In the genomic region with DNA sequence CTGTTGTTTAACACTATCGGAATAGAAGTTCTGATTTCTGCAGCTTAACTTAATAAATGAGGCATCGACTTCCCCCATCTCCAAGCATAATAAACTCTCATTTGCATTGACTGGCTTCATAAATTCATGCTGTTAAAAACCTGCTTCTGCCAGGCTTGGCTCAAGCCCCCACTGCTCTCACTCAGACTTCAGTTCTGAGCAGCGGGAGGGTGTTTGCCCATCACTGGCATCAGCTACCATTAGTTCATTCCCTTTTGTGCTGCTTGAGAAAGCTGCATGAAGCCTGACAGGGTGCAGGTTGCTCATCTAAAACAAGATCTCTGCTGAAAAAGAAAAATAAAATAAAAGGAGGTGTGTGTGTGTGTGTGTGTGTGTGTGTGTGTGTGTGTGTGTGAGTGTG, we compare ENCODE assay signal across 19 mouse cellular contexts.
DNase-seq lines count a peak whose midpoint lies in the region; ATAC-seq and TF ChIP-seq lines count a peak whose summit lies in the region.
"Had no signal": no experiment of that assay in that cellular context is flagged by ENCODE, and none has a peak within 500 bp of the region (broad histone marks: within the 10 kb centered on the region; RNA-seq: fewer than 3 reads in every experiment).

No protein-coding gene starts in this region.

- 17% methylated on average over 3 of the region's 3 CpGs for WGBS in forebrain, embryonic 15.5 days
- WGBS in forebrain, embryonic 11.5 days: 53% methylated on average over 3 of the region's 3 CpGs
- WGBS in cerebellum, adult 2 months: 19% methylated on average over 3 of the region's 3 CpGs
- WGBS in neural tube, embryonic 15.5 days: 47% methylated on average over 3 of the region's 3 CpGs

- H3K4me3 ChIP-seq in forebrain, embryonic 15.5 days: no peak overlapping the region
- H3K4me3 ChIP-seq in forebrain, embryonic 11.5 days (ENCODE audit: low read depth, low read length): no peak overlapping the region
- H3K4me3 ChIP-seq in cerebellum, adult 2 months (replicated peaks; ENCODE audit: insufficient read depth, low read depth, low read length): no peak overlapping the region
- H3K4me3 ChIP-seq in neural tube, embryonic 15.5 days (replicated peaks): no peak overlapping the region
- H3K4me3 ChIP-seq: embryonic facial prominence, embryonic 15.5 days; hindbrain, embryonic 15.5 days; limb, embryonic 15.5 days; neural tube, embryonic 12.5 days had no signal

- no peak for TF ChIP-seq CTCF in brain, embryonic 14.5 days (IDR thresholded peaks at IDR 0.05; ENCODE audit: borderline replicate concordance, extremely low read depth, insufficient read depth, insufficient read length)
- TF ChIP-seq CTCF in cerebellum, adult 2 months (IDR thresholded peaks at IDR 0.05; ENCODE audit: borderline replicate concordance, insufficient read depth, low read depth, low read length): no peak

- H3K4me1 ChIP-seq in forebrain, embryonic 15.5 days: peaks cover 14% of the 10 kb centered on the region
- H3K4me1 ChIP-seq in forebrain, embryonic 11.5 days (replicated peaks; ENCODE audit: control insufficient read depth, insufficient read depth, low read length): no peaks in the 10 kb centered on the region
- peaks cover 11% of the 10 kb centered on the region; the same call in 1 of the 2 replicates for H3K4me1 ChIP-seq in cerebellum, adult 2 months (ENCODE audit: control insufficient read depth, insufficient read depth, low read length)
- 0 out of 2 replicates have a peak, but pooled peaks cover 3% of the 10 kb centered on the region for H3K4me1 ChIP-seq in neural tube, embryonic 15.5 days
- H3K4me1 ChIP-seq: embryonic facial prominence, embryonic 15.5 days; limb, embryonic 15.5 days; neural tube, embryonic 12.5 days had no signal

- peak; percentile 86 for ATAC-seq in forebrain, embryonic 15.5 days (replicated peaks)
- ATAC-seq in forebrain, embryonic 11.5 days (replicated peaks; ENCODE audit: low FRiP score): no peak
- ATAC-seq in neural tube, embryonic 15.5 days (ENCODE audit: low FRiP score): no peak
- ATAC-seq: lung, postnatal 0 days had no signal

- H3K36me3 ChIP-seq in forebrain, embryonic 15.5 days: no peaks in the 10 kb centered on the region
- no peaks in the 10 kb centered on the region for H3K36me3 ChIP-seq in forebrain, embryonic 11.5 days (ENCODE audit: control insufficient read depth, insufficient read depth, low read length)
- no peaks in the 10 kb centered on the region for H3K36me3 ChIP-seq in neural tube, embryonic 15.5 days
- H3K36me3 ChIP-seq: embryonic facial prominence, embryonic 15.5 days; hindbrain, embryonic 15.5 days; limb, embryonic 15.5 days; neural tube, embryonic 12.5 days had no signal

- no peak overlapping the region for H3K4me2 ChIP-seq in forebrain, embryonic 15.5 days (replicated peaks)
- no peak overlapping the region for H3K4me2 ChIP-seq in forebrain, embryonic 11.5 days (ENCODE audit: low read depth, low read length, severe bottlenecking)
- no peak overlapping the region for H3K4me2 ChIP-seq in neural tube, embryonic 15.5 days
- H3K4me2 ChIP-seq: embryonic facial prominence, embryonic 15.5 days; heart, embryonic 11.5 days; hindbrain, embryonic 15.5 days; limb, embryonic 15.5 days; neural tube, embryonic 12.5 days had no signal

- H3K9me3 ChIP-seq in forebrain, embryonic 15.5 days: no peaks in the 10 kb centered on the region
- no peaks in the 10 kb centered on the region for H3K9me3 ChIP-seq in forebrain, embryonic 11.5 days (ENCODE audit: control insufficient read depth, low read length)
- no peaks in the 10 kb centered on the region for H3K9me3 ChIP-seq in neural tube, embryonic 15.5 days (replicated peaks)
- H3K9me3 ChIP-seq: embryonic facial prominence, embryonic 15.5 days; hindbrain, embryonic 15.5 days; limb, embryonic 15.5 days; neural tube, embryonic 12.5 days had no signal

- no peak overlapping the region for H3K9ac ChIP-seq in forebrain, embryonic 15.5 days (replicated peaks)
- H3K9ac ChIP-seq in forebrain, embryonic 11.5 days (ENCODE audit: low read length): no peak overlapping the region
- no peak overlapping the region for H3K9ac ChIP-seq in neural tube, embryonic 15.5 days (replicated peaks)
- H3K9ac ChIP-seq: embryonic facial prominence, embryonic 15.5 days; hindbrain, embryonic 15.5 days; limb, embryonic 15.5 days; neural tube, embryonic 12.5 days had no signal

- no peak for TF ChIP-seq POLR2A in brain, embryonic 14.5 days (IDR thresholded peaks at IDR 0.05; ENCODE audit: borderline replicate concordance, extremely low read depth, insufficient read depth, insufficient read length, poor library complexity, severe bottlenecking)
- no peak for TF ChIP-seq POLR2A in cerebellum, adult 2 months (IDR thresholded peaks at IDR 0.05; ENCODE audit: borderline replicate concordance, insufficient read depth, low read length)

- DNase-seq in forebrain, embryonic 11.5 days (ENCODE audit: low spot score): no peak
- DNase-seq in brain, embryonic 14.5 days (ENCODE audit: low read depth): peak; percentile 85
- peak; percentile 38 to 65 for DNase-seq in cerebellum, adult 2 months
- peak; percentile 23 to 35 for DNase-seq in cerebellum, postnatal 36 days
- no peak for DNase-seq in spleen, postnatal 10 days (ENCODE audit: low spot score in 2 of 2)
- no peak for DNase-seq in heart, postnatal 10 days
- DNase-seq: adrenal gland, postnatal 36 days; kidney, adult 11 months; layer of hippocampus, postnatal 36 days; thymus, postnatal 25 days had no signal

- peak overlapping the region; percentile 52; the same call in 1 of the 2 replicates for H3K27ac ChIP-seq in forebrain, embryonic 15.5 days (replicated peaks)
- H3K27ac ChIP-seq in forebrain, embryonic 11.5 days (ENCODE audit: low read depth, low read length): no peak overlapping the region
- 0 out of 2 replicates have a peak overlapping the region, but pooled peaks have one; percentile 33 for H3K27ac ChIP-seq in cerebellum, adult 2 months (ENCODE audit: insufficient read depth, low read length)
- H3K27ac ChIP-seq in neural tube, embryonic 15.5 days (replicated peaks): no peak overlapping the region
- H3K27ac ChIP-seq: embryonic facial prominence, embryonic 15.5 days; hindbrain, embryonic 15.5 days; limb, embryonic 15.5 days; neural tube, embryonic 12.5 days had no signal

- no peaks in the 10 kb centered on the region for H3K27me3 ChIP-seq in forebrain, embryonic 15.5 days
- no peaks in the 10 kb centered on the region for H3K27me3 ChIP-seq in forebrain, embryonic 11.5 days (ENCODE audit: control insufficient read depth, insufficient read depth, low read length)
- no peaks in the 10 kb centered on the region for H3K27me3 ChIP-seq in cerebellum, adult 2 months (ENCODE audit: control insufficient read depth, insufficient read depth, low read length)
- H3K27me3 ChIP-seq in neural tube, embryonic 15.5 days (replicated peaks): no peaks in the 10 kb centered on the region
- H3K27me3 ChIP-seq: CH12.LX; embryonic facial prominence, embryonic 15.5 days; hindbrain, embryonic 15.5 days; limb, embryonic 15.5 days; neural tube, embryonic 12.5 days had no signal

- intact Hi-C loops in heart, postnatal 10 days (cut with DNase I): no loop called here

Comparison
In these comparisons a context has a peak if more than half of its experiments do, and no peak if none do; other contexts are left out.
1. H3K27ac ChIP-seq: peak in forebrain, embryonic 15.5 days (single experiment) and cerebellum, adult 2 months (single experiment); none in forebrain, embryonic 11.5 days (single experiment) and neural tube, embryonic 15.5 days (single experiment).
2. DNase-seq: peak in brain, embryonic 14.5 days (single experiment), cerebellum, adult 2 months (2 of 2) and cerebellum, postnatal 36 days (2 of 2); none in forebrain, embryonic 11.5 days (single experiment), spleen, postnatal 10 days (0 of 2) and heart, postnatal 10 days (0 of 2).